In genomic region chr6:42343361-42344120, GRCm38 (mm10) we compare ENCODE assay signal across 12 mouse cellular contexts. TPM values are rescaled to one million over a fixed set of nuclear protein-coding genes. Genes with fewer than 3 reads are reported as not detected.
DNase-seq lines count a peak whose midpoint lies in the region; ATAC-seq and TF ChIP-seq lines count a peak whose summit lies in the region.
"Had no signal": no experiment of that assay in that cellular context is flagged by ENCODE, and none has a peak within 500 bp of the region (broad histone marks: within the 10 kb centered on the region; RNA-seq: fewer than 3 reads in every experiment).

No protein-coding gene starts in this region.

- H3K36me3 ChIP-seq in thymus, adult 2 months (ENCODE audit: control insufficient read depth, insufficient read depth, low read length), result no peaks in the 10 kb centered on the region
- no peaks in the 10 kb centered on the region for H3K36me3 ChIP-seq in stomach, postnatal 0 days (ENCODE audit: control insufficient read depth, insufficient read depth, low read length)
- no peaks in the 10 kb centered on the region for H3K36me3 ChIP-seq in midbrain, embryonic 15.5 days (replicated peaks)
- H3K36me3 ChIP-seq: midbrain, embryonic 10.5 days had no signal

- no peak overlapping the region for H3K9ac ChIP-seq in stomach, postnatal 0 days (ENCODE audit: low read length)
- no peak overlapping the region for H3K9ac ChIP-seq in midbrain, embryonic 15.5 days

- TF ChIP-seq CTCF in bone marrow, adult 2 months (IDR thresholded peaks at IDR 0.05; ENCODE audit: control insufficient read depth, insufficient read depth, low read length), result no peak
- no peak for TF ChIP-seq CTCF in cortical plate, adult 2 months (IDR thresholded peaks at IDR 0.05; ENCODE audit: extremely low read depth, insufficient read depth, low read length)
- TF ChIP-seq CTCF in thymus, adult 2 months (IDR thresholded peaks at IDR 0.05; ENCODE audit: borderline replicate concordance, control insufficient read depth, extremely low read depth, insufficient read depth, low read length, poor library complexity), result 0 out of 2 replicates have a peak, but pooled peaks have one; percentile 15
- TF ChIP-seq CTCF in stomach, postnatal 0 days (IDR thresholded peaks at IDR 0.05; ENCODE audit: low read depth), result no peak

- TF ChIP-seq POLR2A in bone marrow, adult 2 months (IDR thresholded peaks at IDR 0.05; ENCODE audit: borderline replicate concordance, control insufficient read depth, low read depth, low read length), result no peak
- TF ChIP-seq POLR2A in cortical plate, adult 2 months (IDR thresholded peaks at IDR 0.05; ENCODE audit: extremely low read depth, insufficient read depth, low read length), result no peak
- 0 out of 2 replicates have a peak, but pooled peaks have one; percentile 27 for TF ChIP-seq POLR2A in thymus, adult 2 months (IDR thresholded peaks at IDR 0.05; ENCODE audit: control insufficient read depth, extremely low read depth, insufficient read depth, low read length, poor library complexity)

- ATAC-seq in stomach, postnatal 0 days (ENCODE audit: low FRiP score, low TSS enrichment), result no peak
- ATAC-seq in midbrain, embryonic 15.5 days (replicated peaks), result no peak

- no peak overlapping the region for H3K4me3 ChIP-seq in bone marrow, adult 2 months (replicated peaks; ENCODE audit: control insufficient read depth, low read depth, low read length)
- no peak overlapping the region for H3K4me3 ChIP-seq in cortical plate, adult 2 months (ENCODE audit: insufficient read depth, low read length)
- no peak overlapping the region for H3K4me3 ChIP-seq in thymus, adult 2 months (ENCODE audit: control insufficient read depth, insufficient read depth, low read length)
- H3K4me3 ChIP-seq in stomach, postnatal 0 days (ENCODE audit: low read depth, low read length), result no peak overlapping the region
- H3K4me3 ChIP-seq in midbrain, embryonic 15.5 days, result no peak overlapping the region
- H3K4me3 ChIP-seq: midbrain, embryonic 10.5 days had no signal

- no peaks in the 10 kb centered on the region; the same call in 1 of the 2 replicates for H3K4me1 ChIP-seq in bone marrow, adult 2 months (ENCODE audit: control insufficient read depth, insufficient read depth, low read length)
- peaks cover 3% of the 10 kb centered on the region for H3K4me1 ChIP-seq in cortical plate, adult 2 months (ENCODE audit: control insufficient read depth, insufficient read depth, low read length)
- peaks cover 18% of the 10 kb centered on the region for H3K4me1 ChIP-seq in thymus, adult 2 months (replicated peaks; ENCODE audit: control insufficient read depth, insufficient read depth, low read length)
- no peaks in the 10 kb centered on the region; the same call in 1 of the 2 replicates for H3K4me1 ChIP-seq in stomach, postnatal 0 days (replicated peaks; ENCODE audit: control insufficient read depth, insufficient read depth)
- H3K4me1 ChIP-seq in midbrain, embryonic 15.5 days, result peaks cover 2% of the 10 kb centered on the region

- no peaks in the 10 kb centered on the region for H3K9me3 ChIP-seq in stomach, postnatal 0 days (ENCODE audit: control insufficient read depth, low read length)
- no peaks in the 10 kb centered on the region for H3K9me3 ChIP-seq in midbrain, embryonic 15.5 days
- H3K9me3 ChIP-seq: midbrain, embryonic 10.5 days had no signal

- DNase-seq in layer of hippocampus, adult 11-12 months (ENCODE audit: low spot score), result peak; percentile 44
- no peak for DNase-seq in layer of hippocampus, adult 9-10 months (ENCODE audit: low spot score)
- peak; percentile 71 for DNase-seq in thymus, adult 2 months
- DNase-seq in stomach, postnatal 0 days (ENCODE audit: low spot score), result no peak
- no peak for DNase-seq in frontal cortex, postnatal 14 days (ENCODE audit: low spot score in 2 of 2)
- DNase-seq: heart, postnatal 10 days had no signal

- TF ChIP-seq EP300 in stomach, postnatal 0 days (optimal IDR thresholded peaks at IDR 0.05), result no peak

- H3K27me3 ChIP-seq in thymus, adult 2 months (ENCODE audit: control insufficient read depth, insufficient read depth, low read length), result no peaks in the 10 kb centered on the region
- no peaks in the 10 kb centered on the region for H3K27me3 ChIP-seq in stomach, postnatal 0 days (ENCODE audit: control insufficient read depth, insufficient read depth, low read length)
- H3K27me3 ChIP-seq in midbrain, embryonic 15.5 days (replicated peaks), result no peaks in the 10 kb centered on the region

- 19% methylated on average over 9 of the region's 9 CpGs for WGBS in bone marrow, adult 2 months
- 15% methylated on average over 9 of the region's 9 CpGs for WGBS in thymus, adult 2 months
- WGBS in stomach, postnatal 0 days, result 79% methylated on average over 9 of the region's 9 CpGs
- WGBS in midbrain, embryonic 15.5 days, result 86% methylated on average over 9 of the region's 9 CpGs

- H3K4me2 ChIP-seq in stomach, postnatal 0 days (replicated peaks; ENCODE audit: low read depth), result no peak overlapping the region
- no peak overlapping the region for H3K4me2 ChIP-seq in midbrain, embryonic 15.5 days

- peak overlapping the region; percentile 34; the same call in 1 of the 2 replicates for H3K27ac ChIP-seq in bone marrow, adult 2 months (ENCODE audit: control insufficient read depth, insufficient read depth, low read depth, low read length, poor library complexity)
- peak overlapping the region; percentile 15; the same call in 1 of the 2 replicates for H3K27ac ChIP-seq in cortical plate, adult 2 months (ENCODE audit: insufficient read depth, low read length)
- H3K27ac ChIP-seq in thymus, adult 2 months (ENCODE audit: control insufficient read depth, insufficient read depth, low read length), result peak overlapping the region; percentile 98
- H3K27ac ChIP-seq in stomach, postnatal 0 days (replicated peaks), result no peak overlapping the region
- no peak overlapping the region for H3K27ac ChIP-seq in midbrain, embryonic 15.5 days
- H3K27ac ChIP-seq: midbrain, embryonic 10.5 days had no signal

RNA-seq across cellular contexts. Expression of gene Zyx, which starts 5.9 kb away (rescaled TPM):
- polyA plus RNA-seq in bone marrow, adult 2 months (2011; ENCODE audit: insufficient read depth, insufficient read length, low replicate concordance, missing spikeins), result 90.3 and 169 TPM in 2 replicates
- 51.8 and 56.3 TPM in 2 replicates for polyA plus RNA-seq in cortical plate, adult 2 months (2012; rRNA removed)
- 209 and 222 TPM in 2 replicates for polyA plus RNA-seq in thymus, adult 2 months (2012; rRNA removed)
- 60.5 and 68.0 TPM in 2 replicates for polyA plus RNA-seq in stomach, postnatal 0 days (2015; fragmentation: Nextera tagmentation; extraction: Ambion mirVana)
- 54.9 and 56.0 TPM in 2 replicates for polyA plus RNA-seq in midbrain, embryonic 15.5 days (2015; fragmentation: Nextera tagmentation; extraction: Ambion mirVana)

RNA-seq across cellular contexts. Expression of gene Fam131b, which starts 19.1 kb away (rescaled TPM):
- polyA plus RNA-seq in bone marrow, adult 2 months (2011; ENCODE audit: insufficient read depth, insufficient read length, low replicate concordance, missing spikeins), result 0.85 TPM in 1 of 2 replicates, not detected in the other
- 88.0 and 88.1 TPM in 2 replicates for polyA plus RNA-seq in cortical plate, adult 2 months (2012; rRNA removed)
- 0.17 and 0.24 TPM in 2 replicates for polyA plus RNA-seq in thymus, adult 2 months (2012; rRNA removed)
- 0.10 and 0.12 TPM in 2 replicates for polyA plus RNA-seq in stomach, postnatal 0 days (2015; fragmentation: Nextera tagmentation; extraction: Ambion mirVana)
- polyA plus RNA-seq in midbrain, embryonic 15.5 days (2015; fragmentation: Nextera tagmentation; extraction: Ambion mirVana), result 7.4 and 8.0 TPM in 2 replicates

RNA-seq across cellular contexts. Expression of gene Epha1, which starts 29.5 kb away (rescaled TPM):
- not detected in 2 replicates for polyA plus RNA-seq in bone marrow, adult 2 months (2011; ENCODE audit: insufficient read depth, insufficient read length, low replicate concordance, missing spikeins)
- polyA plus RNA-seq in cortical plate, adult 2 months (2012; rRNA removed), result 0.23 and 0.25 TPM in 2 replicates
- 3.6 and 4.7 TPM in 2 replicates for polyA plus RNA-seq in thymus, adult 2 months (2012; rRNA removed)
- polyA plus RNA-seq in stomach, postnatal 0 days (2015; fragmentation: Nextera tagmentation; extraction: Ambion mirVana), result 19.9 and 20.1 TPM in 2 replicates
- polyA plus RNA-seq in midbrain, embryonic 15.5 days (2015; fragmentation: Nextera tagmentation; extraction: Ambion mirVana), result 0.37 and 0.43 TPM in 2 replicates

RNA-seq across cellular contexts. Expression of gene Tas2r143, which starts 56.5 kb away (rescaled TPM):
- polyA plus RNA-seq in bone marrow, adult 2 months (2011; ENCODE audit: insufficient read depth, insufficient read length, low replicate concordance, missing spikeins), result not detected in 2 replicates
- 0.11 and 0.13 TPM in 2 replicates for polyA plus RNA-seq in cortical plate, adult 2 months (2012; rRNA removed)
- polyA plus RNA-seq in thymus, adult 2 months (2012; rRNA removed), result 0.26 and 0.55 TPM in 2 replicates
- not detected in 2 replicates for polyA plus RNA-seq in stomach, postnatal 0 days (2015; fragmentation: Nextera tagmentation; extraction: Ambion mirVana)
- not detected in 2 replicates for polyA plus RNA-seq in midbrain, embryonic 15.5 days (2015; fragmentation: Nextera tagmentation; extraction: Ambion mirVana)
- polyA plus RNA-seq: embryonic facial prominence, embryonic 11.5 days; midbrain, embryonic 10.5 days; stomach, embryonic 14.5 days had no signal

RNA-seq across cellular contexts. Expression of gene Clcn1, which starts 57.1 kb away (rescaled TPM):
- polyA plus RNA-seq in bone marrow, adult 2 months (2011; ENCODE audit: insufficient read depth, insufficient read length, low replicate concordance, missing spikeins), result 2.1 and 4.2 TPM in 2 replicates
- polyA plus RNA-seq in cortical plate, adult 2 months (2012; rRNA removed), result 6.3 and 6.8 TPM in 2 replicates
- polyA plus RNA-seq in thymus, adult 2 months (2012; rRNA removed), result 0.66 and 1.00 TPM in 2 replicates
- polyA plus RNA-seq in stomach, postnatal 0 days (2015; fragmentation: Nextera tagmentation; extraction: Ambion mirVana), result 0.06 and 0.12 TPM in 2 replicates
- polyA plus RNA-seq in midbrain, embryonic 15.5 days (2015; fragmentation: Nextera tagmentation; extraction: Ambion mirVana), result 1.7 and 2.6 TPM in 2 replicates
- polyA plus RNA-seq: stomach, embryonic 14.5 days had no signal

Comparison
In these comparisons a context has a peak if more than half of its experiments do, and no peak if none do; other contexts are left out.
1. DNase-seq: peak in layer of hippocampus, adult 11-12 months (single experiment) and thymus, adult 2 months (single experiment); none in layer of hippocampus, adult 9-10 months (single experiment), stomach, postnatal 0 days (single experiment) and frontal cortex, postnatal 14 days (0 of 2).
2. H3K27ac ChIP-seq: peak in bone marrow, adult 2 months (single experiment), cortical plate, adult 2 months (single experiment) and thymus, adult 2 months (single experiment); none in stomach, postnatal 0 days (single experiment) and midbrain, embryonic 15.5 days (single experiment).